Mouse (Mus musculus) liver, embryonic 12.5 days (tissue): ENCODE data around the gene Scn4b. TPM values are rescaled to one million over a fixed set of nuclear protein-coding genes. Genes with fewer than 3 reads are reported as not detected.

Experiments
- ATAC-seq: fragments of 200-750 bp; cut with Nextera tagmentation; 2 replicates; pipeline ENCODE4 v1.8.0; 2017; ENCODE audit warnings: moderate number of reproducible peaks, mild to moderate bottlenecking, moderate library complexity
- H3K27ac ChIP-seq: fragments of 300-500 bp; sonication (generic); 2 replicates; pipeline ENCODE4 v1.5.1; 2016; ENCODE audit warnings: mild to moderate bottlenecking
- H3K27me3 ChIP-seq: fragments of 300-500 bp; sonication (generic); replicated peaks from 2 replicates; pipeline ENCODE4 v1.6.1; 2016; ENCODE audit warnings: mild to moderate bottlenecking, moderate library complexity
- H3K36me3 ChIP-seq: fragments of 300-500 bp; sonication (generic); 2 replicates; pipeline ENCODE4 v1.6.1; 2016; ENCODE audit warnings: mild to moderate bottlenecking, moderate library complexity
- H3K4me1 ChIP-seq: fragments of 300-500 bp; sonication (generic); 2 replicates; pipeline ENCODE4 v1.6.1; 2016
- H3K4me2 ChIP-seq: fragments of 300-500 bp; sonication (generic); 2 replicates; pipeline ENCODE4 v1.6.1; 2016; ENCODE audit warnings: mild to moderate bottlenecking, moderate library complexity
- H3K4me3 ChIP-seq: fragments of 300-500 bp; sonication (generic); 2 replicates; pipeline ENCODE4 v1.5.1; 2016; ENCODE audit warnings: mild to moderate bottlenecking, moderate library complexity
- H3K9ac ChIP-seq: fragments of 300-500 bp; sonication (generic); 2 replicates; pipeline ENCODE4 v1.6.1; 2016; ENCODE audit warnings: mild to moderate bottlenecking, moderate library complexity
- H3K9me3 ChIP-seq: fragments of 300-500 bp; sonication (generic); replicated peaks from 2 replicates; pipeline ENCODE4 v1.6.1; 2016; ENCODE audit warnings: mild to moderate bottlenecking, moderate library complexity
- WGBS: fragments of 180-500 bp; shearing (Covaris S2); methylation state at CpG from one replicate; pipeline ENCODE4 v1.1.7; 2016; ENCODE audit not compliant: insufficient replicate concordance; 5-methylcytosine and 5-hydroxymethylcytosine counted together
- polyA plus RNA-seq: library from polyadenylated mRNA; unstranded; fragments of >200 nt; fragmentation: Nextera tagmentation; extraction: Ambion mirVana; gene quantifications from 2 replicates; pipeline ENCODE4 v1.2.1, GENCODE M21; 2016

The Scn4b gene
- polyA plus RNA-seq, 1 experiment from 2014 or later = 0.25 TPM

GRCm38 (mm10) chr9:45133484-45134310 is 4.5 kb upstream of the Scn4b start:
- Histone ChIP-seq H3K36me3 (no peaks in the 10 kb centered on the region), H3K9ac (no peak overlapping the region), H3K4me1 (peaks cover 11% of the 10 kb centered on the region; the same call in 1 of the 2 replicates), H3K27me3 (peaks cover 92% of the 10 kb centered on the region), H3K9me3 (no peaks in the 10 kb centered on the region), H3K4me2 (no peak overlapping the region), H3K4me3 (no peak overlapping the region), H3K27ac (no peak overlapping the region)
- ATAC-seq = no peak
- 7% methylated on average over 5 of the region's 5 CpGs for WGBS

GRCm38 (mm10) chr9:45136442-45137169 is 1.6 kb upstream of the Scn4b start:
- peak; percentile 76 for ATAC-seq
- peaks cover 100% of the 10 kb centered on the region for H3K27me3 ChIP-seq
- H3K9me3 ChIP-seq = no peaks in the 10 kb centered on the region
- H3K9ac ChIP-seq = no peak overlapping the region
- H3K36me3 ChIP-seq = no peaks in the 10 kb centered on the region
- peaks cover 11% of the 10 kb centered on the region; the same call in 1 of the 2 replicates for H3K4me1 ChIP-seq
- H3K4me2 ChIP-seq = no peak overlapping the region
- H3K27ac ChIP-seq = peak overlapping the region; percentile 72; the same call in 1 of the 2 replicates
- no peak overlapping the region for H3K4me3 ChIP-seq
- WGBS = 11% methylated on average over 7 of the region's 7 CpGs

- H3K4me1 ChIP-seq = peaks cover 11% of the 10 kb centered on the region; the same call in 1 of the 2 replicates
- H3K36me3 ChIP-seq = no peaks in the 10 kb centered on the region
- H3K9me3 ChIP-seq = no peaks in the 10 kb centered on the region
- WGBS = 9% methylated on average over 7 of the region's 7 CpGs
- H3K27me3 ChIP-seq = peaks cover 100% of the 10 kb centered on the region
- no peak overlapping the region for H3K27ac ChIP-seq
- peak overlapping the region; percentile 48 for H3K4me3 ChIP-seq
- ATAC-seq = no peak
- peak overlapping the region; percentile 63 for H3K4me2 ChIP-seq
- no peak overlapping the region for H3K9ac ChIP-seq
Observed at GRCm38 (mm10) chr9:45139082-45139481, 887 bp downstream of the Scn4b start.

GRCm38 (mm10) chr9:45140945-45141344 is 2.8 kb downstream of the Scn4b start:
- peaks cover 9% of the 10 kb centered on the region; the same call in 1 of the 2 replicates for H3K4me1 ChIP-seq
- no peaks in the 10 kb centered on the region for H3K9me3 ChIP-seq
- no peak overlapping the region for H3K4me3 ChIP-seq
- no peaks in the 10 kb centered on the region for H3K36me3 ChIP-seq
- H3K27ac ChIP-seq = no peak overlapping the region
- no peak overlapping the region for H3K4me2 ChIP-seq
- H3K9ac ChIP-seq = no peak overlapping the region
- WGBS = 51% methylated on average over 7 of the region's 7 CpGs
- ATAC-seq = no peak
- H3K27me3 ChIP-seq = peaks cover 100% of the 10 kb centered on the region

- WGBS = 52% methylated on average over 3 of the region's 3 CpGs
- no peak overlapping the region for H3K27ac ChIP-seq
- peaks cover 4% of the 10 kb centered on the region; the same call in 1 of the 2 replicates for H3K4me1 ChIP-seq
- H3K9ac ChIP-seq = no peak overlapping the region
- no peak overlapping the region for H3K4me3 ChIP-seq
- H3K9me3 ChIP-seq = no peaks in the 10 kb centered on the region
- peaks cover 100% of the 10 kb centered on the region for H3K27me3 ChIP-seq
- H3K36me3 ChIP-seq = no peaks in the 10 kb centered on the region
- ATAC-seq = no peak
- H3K4me2 ChIP-seq = no peak overlapping the region
Observed at GRCm38 (mm10) chr9:45142686-45143085, 4.5 kb downstream of the Scn4b start.

GRCm38 (mm10) chr9:45145533-45146266 is 7.5 kb downstream of the Scn4b start:
- Histone ChIP-seq H3K9ac (no peak overlapping the region), H3K27ac (no peak overlapping the region), H3K27me3 (peaks cover 95% of the 10 kb centered on the region), H3K4me3 (peak overlapping the region; percentile 30), H3K36me3 (no peaks in the 10 kb centered on the region), H3K4me1 (no peaks in the 10 kb centered on the region), H3K9me3 (no peaks in the 10 kb centered on the region), H3K4me2 (peak overlapping the region; percentile 56)
- 11% methylated on average over 27 of the region's 27 CpGs for WGBS
- ATAC-seq = no peak

- Histone ChIP-seq H3K4me2 (peak overlapping the region; percentile 56), H3K27ac (no peak overlapping the region), H3K36me3 (no peaks in the 10 kb centered on the region), H3K4me3 (peak overlapping the region; percentile 30), H3K9me3 (no peaks in the 10 kb centered on the region), H3K27me3 (peaks cover 95% of the 10 kb centered on the region), H3K4me1 (no peaks in the 10 kb centered on the region), H3K9ac (no peak overlapping the region)
- 0% methylated on average over 5 of the region's 5 CpGs for WGBS
- ATAC-seq = no peak
Observed at GRCm38 (mm10) chr9:45146267-45146597, 8.0 kb downstream of the Scn4b start.

GRCm38 (mm10) chr9:45150933-45151332 is 12.7 kb downstream of the Scn4b start:
- no peak overlapping the region for H3K4me2 ChIP-seq
- peaks cover 55% of the 10 kb centered on the region for H3K27me3 ChIP-seq
- no peak overlapping the region for H3K27ac ChIP-seq
- no peaks in the 10 kb centered on the region for H3K36me3 ChIP-seq
- H3K4me1 ChIP-seq = no peaks in the 10 kb centered on the region
- 50% methylated on average over 1 of the region's 1 CpGs for WGBS
- H3K9me3 ChIP-seq = no peaks in the 10 kb centered on the region
- no peak for ATAC-seq
- no peak overlapping the region for H3K9ac ChIP-seq
- no peak overlapping the region for H3K4me3 ChIP-seq

- Histone ChIP-seq H3K27me3 (peaks cover 32% of the 10 kb centered on the region), H3K9me3 (no peaks in the 10 kb centered on the region), H3K4me1 (no peaks in the 10 kb centered on the region), H3K36me3 (no peaks in the 10 kb centered on the region), H3K4me3 (no peak overlapping the region), H3K27ac (no peak overlapping the region), H3K4me2 (no peak overlapping the region), H3K9ac (no peak overlapping the region)
- 57% methylated on average over 7 of the region's 7 CpGs for WGBS
- ATAC-seq = no peak
Observed at GRCm38 (mm10) chr9:45153361-45153760, 15.2 kb downstream of the Scn4b start.

GRCm38 (mm10) chr9:45167903-45168302 is 29.7 kb downstream of the Scn4b start:
- H3K4me3 ChIP-seq = no peak overlapping the region
- ATAC-seq = no peak
- 52% methylated on average over 5 of the region's 5 CpGs for WGBS
- H3K27me3 ChIP-seq = no peaks in the 10 kb centered on the region
- no peak overlapping the region for H3K4me2 ChIP-seq
- no peak overlapping the region for H3K9ac ChIP-seq
- H3K36me3 ChIP-seq = no peaks in the 10 kb centered on the region
- no peaks in the 10 kb centered on the region for H3K4me1 ChIP-seq
- peaks cover 5% of the 10 kb centered on the region for H3K9me3 ChIP-seq
- H3K27ac ChIP-seq = no peak overlapping the region

- ATAC-seq = no peak
Observed at GRCm38 (mm10) chr9:45170150-45170549, 32.0 kb downstream of the Scn4b start.

More at GRCm38 (mm10) chr9:45170150-45170549, 32.0 kb downstream of the Scn4b start:
- WGBS = 72% methylated on average over 5 of the region's 5 CpGs
- H3K9me3 ChIP-seq = peaks cover 5% of the 10 kb centered on the region
- H3K4me2 ChIP-seq = no peak overlapping the region
- no peaks in the 10 kb centered on the region for H3K27me3 ChIP-seq
- no peak overlapping the region for H3K9ac ChIP-seq
- no peaks in the 10 kb centered on the region for H3K36me3 ChIP-seq
- no peak overlapping the region for H3K27ac ChIP-seq
- H3K4me3 ChIP-seq = no peak overlapping the region
- no peaks in the 10 kb centered on the region for H3K4me1 ChIP-seq
